Mouse (Mus musculus) forebrain, embryonic 11.5 days (tissue): ENCODE measurements at regions not wholly inside any gene's neighbourhood (a gene's known extent, or its start where the extent isn't known, plus 50 kb on each side); places are given as distances from the start of the nearest gene placed in this dataset.

Source experiments
- ATAC-seq: fragments of 200-750 bp; cut with Nextera tagmentation; replicated peaks from 2 replicates; pipeline ENCODE4 v1.8.0; 2017; ENCODE audit warnings: moderate TSS enrichment; ENCODE audit not compliant: low FRiP score
- DNase-seq: peaks from one replicate; pipeline ENCODE4 v3.0.0-alpha.2; 2017; ENCODE audit warnings: low spot score
- H3K27ac ChIP-seq: fragments of 300-500 bp; sonication (generic); 2 replicates; pipeline ENCODE4 v1.5.1; 2014; ENCODE audit warnings: low read depth, low read length
- H3K27me3 ChIP-seq: fragments of 300-500 bp; sonication (generic); 2 replicates; pipeline ENCODE4 v1.6.1; 2014; ENCODE audit warnings: mild to moderate bottlenecking, low read length, mixed read lengths; ENCODE audit not compliant: control insufficient read depth, insufficient read depth
- H3K36me3 ChIP-seq: fragments of 300-500 bp; sonication (generic); 2 replicates; pipeline ENCODE4 v1.6.1; 2014; ENCODE audit warnings: mild to moderate bottlenecking, low read length, moderate library complexity, mixed read lengths; ENCODE audit not compliant: control insufficient read depth, insufficient read depth
- H3K4me1 ChIP-seq: fragments of 300-500 bp; sonication (generic); replicated peaks from 2 replicates; pipeline ENCODE4 v1.6.1; 2014; ENCODE audit warnings: low read length, mixed read lengths; ENCODE audit not compliant: control insufficient read depth, insufficient read depth
- H3K4me2 ChIP-seq: fragments of 300-500 bp; sonication (generic); 2 replicates; pipeline ENCODE4 v1.6.1; 2014; ENCODE audit warnings: low read depth, mild to moderate bottlenecking, low read length, moderate library complexity, mixed read lengths; ENCODE audit not compliant: severe bottlenecking
- H3K4me3 ChIP-seq: fragments of 300-500 bp; sonication (generic); 2 replicates; pipeline ENCODE4 v1.5.1; 2014; ENCODE audit warnings: low read depth, low read length
- H3K9ac ChIP-seq: fragments of 300-500 bp; sonication (generic); 2 replicates; pipeline ENCODE4 v1.6.1; 2014; ENCODE audit warnings: low read length
- H3K9me3 ChIP-seq: fragments of 300-500 bp; sonication (generic); 2 replicates; pipeline ENCODE4 v1.6.1; 2016; ENCODE audit warnings: low read length, mixed read lengths; ENCODE audit not compliant: control insufficient read depth
- WGBS: fragments of 180-500 bp; shearing (Covaris S2); extraction: QIAGEN DNeasy Blood & Tissue Kit; methylation state at CpG from one replicate; pipeline ENCODE4 v1.1.7; 2014; 5-methylcytosine and 5-hydroxymethylcytosine counted together

- 92% methylated on average over 6 of the region's 6 CpGs for WGBS
- H3K27me3 ChIP-seq = no peaks in the 10 kb centered on the region
- ATAC-seq (no peak), DNase-seq (no peak)
- no peak overlapping the region for H3K27ac ChIP-seq
- H3K4me1 ChIP-seq = no peaks in the 10 kb centered on the region
- H3K4me3 ChIP-seq = no peak overlapping the region
- no peaks in the 10 kb centered on the region; the same call in 1 of the 2 replicates for H3K9me3 ChIP-seq
- H3K4me2 ChIP-seq = no peak overlapping the region
- no peaks in the 10 kb centered on the region for H3K36me3 ChIP-seq
- no peak overlapping the region for H3K9ac ChIP-seq
Observed at GRCm38 (mm10) chr17:63798961-63799531, 63.8 kb upstream of the Fer start.

- no peak overlapping the region for H3K4me3 ChIP-seq
- DNase-seq (no peak), ATAC-seq (no peak)
- H3K9me3 ChIP-seq = no peaks in the 10 kb centered on the region
- H3K9ac ChIP-seq = no peak overlapping the region
- 91% methylated on average over 9 of the region's 9 CpGs for WGBS
- H3K27ac ChIP-seq = no peak overlapping the region
- H3K27me3 ChIP-seq = no peaks in the 10 kb centered on the region
- no peaks in the 10 kb centered on the region for H3K4me1 ChIP-seq
- H3K4me2 ChIP-seq = no peak overlapping the region
- H3K36me3 ChIP-seq = no peaks in the 10 kb centered on the region
Observed at GRCm38 (mm10) chr17:63801411-63801810, 61.5 kb upstream of the Fer start.

- Histone ChIP-seq H3K9me3 (no peaks in the 10 kb centered on the region), H3K27me3 (no peaks in the 10 kb centered on the region), H3K4me2 (no peak overlapping the region), H3K27ac (no peak overlapping the region), H3K4me3 (no peak overlapping the region), H3K36me3 (no peaks in the 10 kb centered on the region), H3K4me1 (peaks cover 3% of the 10 kb centered on the region; the same call in 1 of the 2 replicates), H3K9ac (no peak overlapping the region)
- ATAC-seq (no peak), DNase-seq (no peak)
- 81% methylated on average over 5 of the region's 5 CpGs for WGBS
Observed at GRCm38 (mm10) chr17:63802846-63803245, 60.0 kb upstream of the Fer start.

GRCm38 (mm10) chr17:63803599-63803998, 59.3 kb upstream of the Fer start:
- H3K9me3 ChIP-seq = no peaks in the 10 kb centered on the region
- 30% methylated on average over 11 of the region's 11 CpGs for WGBS

GRCm38 (mm10) chr17:63804416-63804815, 58.4 kb upstream of the Fer start:
- no peak for ATAC-seq
- H3K9ac ChIP-seq = no peak overlapping the region
- H3K36me3 ChIP-seq = no peaks in the 10 kb centered on the region
- peaks cover 6% of the 10 kb centered on the region; the same call in 1 of the 2 replicates for H3K4me1 ChIP-seq
- DNase-seq = no peak
- no peak overlapping the region for H3K27ac ChIP-seq
- no peaks in the 10 kb centered on the region for H3K9me3 ChIP-seq
- H3K27me3 ChIP-seq = no peaks in the 10 kb centered on the region
- H3K4me2 ChIP-seq = no peak overlapping the region
- WGBS = 95% methylated on average over 4 of the region's 4 CpGs
- H3K4me3 ChIP-seq = no peak overlapping the region

More at GRCm38 (mm10) chr17:63803599-63803998, 59.3 kb upstream of the Fer start:
- no peak overlapping the region for H3K27ac ChIP-seq
- DNase-seq (peak; percentile 85), ATAC-seq (no peak)
- H3K4me1 ChIP-seq = peaks cover 3% of the 10 kb centered on the region; the same call in 1 of the 2 replicates
- no peak overlapping the region for H3K9ac ChIP-seq
- no peak overlapping the region for H3K4me2 ChIP-seq
- H3K27me3 ChIP-seq = no peaks in the 10 kb centered on the region
- H3K36me3 ChIP-seq = no peaks in the 10 kb centered on the region
- H3K4me3 ChIP-seq = no peak overlapping the region

- H3K9ac ChIP-seq = no peak overlapping the region
- peaks cover 6% of the 10 kb centered on the region; the same call in 1 of the 2 replicates for H3K4me1 ChIP-seq
- H3K9me3 ChIP-seq = no peaks in the 10 kb centered on the region
- no peak overlapping the region for H3K4me2 ChIP-seq
- H3K27me3 ChIP-seq = no peaks in the 10 kb centered on the region
- no peak overlapping the region for H3K4me3 ChIP-seq
- 89% methylated on average over 10 of the region's 10 CpGs for WGBS
- no peak for ATAC-seq
- H3K36me3 ChIP-seq = no peaks in the 10 kb centered on the region
- no peak overlapping the region for H3K27ac ChIP-seq
- no peak for DNase-seq
Observed at GRCm38 (mm10) chr17:63806360-63806759, 56.5 kb upstream of the Fer start.

- peak; percentile 90 for ATAC-seq
- Histone ChIP-seq H3K27me3 (no peaks in the 10 kb centered on the region), H3K9ac (no peak overlapping the region), H3K9me3 (no peaks in the 10 kb centered on the region), H3K36me3 (no peaks in the 10 kb centered on the region), H3K27ac (peak overlapping the region; percentile 60), H3K4me1 (peaks cover 6% of the 10 kb centered on the region; the same call in 1 of the 2 replicates), H3K4me3 (no peak overlapping the region), H3K4me2 (no peak overlapping the region)
- DNase-seq = peak; percentile 68
- WGBS = 21% methylated on average over 9 of the region's 9 CpGs
Observed at GRCm38 (mm10) chr17:63807590-63808228, 55.2 kb upstream of the Fer start.

- H3K36me3 ChIP-seq = no peaks in the 10 kb centered on the region
Observed at GRCm38 (mm10) chr17:63808756-63809155, 54.1 kb upstream of the Fer start.

More at GRCm38 (mm10) chr17:63808756-63809155, 54.1 kb upstream of the Fer start:
- Histone ChIP-seq H3K4me1 (peaks cover 6% of the 10 kb centered on the region; the same call in 1 of the 2 replicates), H3K27ac (peak overlapping the region; percentile 79), H3K27me3 (no peaks in the 10 kb centered on the region), H3K9me3 (no peaks in the 10 kb centered on the region), H3K4me3 (no peak overlapping the region), H3K9ac (no peak overlapping the region), H3K4me2 (0 out of 2 replicates have a peak overlapping the region, but pooled peaks have one; percentile 15)
- WGBS = 30% methylated on average over 6 of the region's 6 CpGs
- DNase-seq = no peak
- ATAC-seq = 0 out of 2 replicates have a peak, but pooled peaks have one; percentile 2
